Mouse (Mus musculus): Measurements from ENCODE around the gene Sept4.

The Sept4 gene

DNA sequence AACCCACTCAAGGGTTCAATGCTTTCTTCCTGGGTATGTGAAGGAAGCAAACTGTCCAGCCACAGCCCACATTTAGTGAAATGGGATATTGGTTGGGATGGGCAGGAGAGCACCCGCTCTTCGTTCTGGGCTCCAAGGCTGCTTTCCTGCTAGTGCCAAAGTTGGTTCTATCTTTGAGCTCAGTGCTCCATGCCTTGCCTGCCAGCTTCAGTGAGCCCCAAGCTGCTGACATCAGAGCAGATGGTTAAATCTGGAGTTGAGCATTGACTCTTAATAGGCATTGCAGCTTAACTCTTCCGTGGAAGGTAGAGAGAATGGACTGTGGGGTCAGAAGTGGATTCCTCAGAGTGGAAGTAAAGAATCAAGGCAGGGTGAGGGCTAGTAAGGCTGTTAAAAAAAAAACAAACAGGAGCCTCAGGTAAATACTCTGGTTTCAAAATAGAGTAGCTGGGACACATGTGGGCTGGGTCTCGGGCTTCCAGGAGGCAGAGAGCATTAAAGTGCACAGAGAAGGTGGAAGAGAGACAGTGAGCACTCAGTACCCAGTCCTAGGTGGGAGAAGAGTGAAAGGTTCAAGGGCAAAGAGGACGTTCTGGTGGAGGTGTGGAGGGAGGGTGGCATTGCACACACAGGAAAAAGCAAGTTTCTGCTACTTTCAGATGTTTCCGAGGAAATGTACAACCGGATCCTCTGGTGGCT is at the start of gene Sept4:
Sept4 (plus strand) TSS at position 649 of the 699 bp plus-strand sequence.
- Histone ChIP-seq H3K36me3 (ENCODE audit: control insufficient read depth, insufficient read depth, low read length, poor library complexity, severe bottlenecking) (no peaks in the 10 kb centered on the region), H3K27me3 (ENCODE audit: control insufficient read depth, insufficient read depth, low read length, poor library complexity, severe bottlenecking) (no peaks in the 10 kb centered on the region)
- DNase-seq (ENCODE audit: low read depth, low spot score) = no peak

DNA sequence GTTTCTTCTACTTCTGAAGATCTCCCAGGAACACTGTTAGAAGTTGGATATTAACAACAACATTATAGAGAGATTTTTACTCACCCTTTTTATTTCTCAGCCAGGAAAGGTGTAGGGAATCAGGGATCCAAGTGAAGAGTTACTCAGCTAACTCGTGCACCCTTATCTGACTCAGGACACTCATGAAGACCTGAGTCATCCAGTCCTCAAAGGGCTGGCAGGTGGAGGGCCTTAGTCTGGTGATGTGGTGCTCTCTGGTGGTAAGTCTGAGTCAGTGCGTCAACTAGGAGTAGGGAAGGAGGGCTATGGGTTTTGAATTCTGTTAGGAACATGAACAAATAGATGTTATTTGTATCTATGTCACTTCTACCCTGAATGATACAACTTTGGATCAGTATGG is 49.4 kb upstream of the Sept4 start:
- no peaks in the 10 kb centered on the region for H3K27me3 ChIP-seq (ENCODE audit: control insufficient read depth, insufficient read depth, low read length, poor library complexity, severe bottlenecking)
- DNase-seq (ENCODE audit: low read depth, low spot score) = peak; percentile 64
- no peaks in the 10 kb centered on the region for H3K36me3 ChIP-seq (ENCODE audit: control insufficient read depth, insufficient read depth, low read length, poor library complexity, severe bottlenecking)

DNA sequence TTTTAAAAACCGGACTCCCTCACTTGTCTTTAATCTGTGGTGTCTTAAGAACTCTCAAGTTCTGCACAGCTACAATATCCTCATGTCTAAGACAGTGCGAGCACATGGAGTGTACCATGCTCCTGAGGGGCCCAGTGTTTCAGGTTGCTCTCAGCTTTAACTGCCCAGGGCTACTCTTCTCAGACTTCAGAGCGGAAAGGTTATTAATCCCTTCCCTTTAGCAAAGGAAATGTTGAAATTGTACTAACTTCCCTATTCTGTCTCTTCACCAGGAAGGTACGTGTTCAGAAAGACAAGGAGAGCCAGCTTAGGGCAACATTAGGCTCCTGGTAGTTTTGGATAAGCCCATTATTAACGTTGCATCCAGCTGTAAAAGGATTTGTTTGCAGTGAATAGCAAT is 45.2 kb upstream of the Sept4 start:
- Histone ChIP-seq H3K36me3 (ENCODE audit: control insufficient read depth, insufficient read depth, low read length, poor library complexity, severe bottlenecking) (no peaks in the 10 kb centered on the region), H3K27me3 (ENCODE audit: control insufficient read depth, insufficient read depth, low read length, poor library complexity, severe bottlenecking) (no peaks in the 10 kb centered on the region)
- no peak for DNase-seq (ENCODE audit: low read depth, low spot score)

DNA sequence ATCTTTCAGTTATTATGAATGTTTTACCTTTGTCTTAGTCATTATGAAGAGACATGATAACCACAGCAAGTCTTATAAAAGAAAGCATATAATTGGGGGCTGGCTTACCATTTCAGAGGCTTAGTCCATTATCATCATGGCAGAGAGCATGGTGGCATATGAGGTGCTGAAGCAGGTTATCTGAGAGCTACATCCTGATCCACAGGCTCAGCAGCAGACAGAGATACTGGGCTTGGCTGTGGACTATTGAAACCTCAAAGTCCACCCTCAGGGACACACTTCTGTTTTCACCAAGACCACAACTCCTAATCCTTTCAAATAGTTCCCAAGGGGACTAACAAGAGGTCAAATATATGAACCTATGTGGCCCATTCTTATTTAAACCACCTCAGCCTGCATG is 44.7 kb upstream of the Sept4 start:
- H3K27me3 ChIP-seq (ENCODE audit: control insufficient read depth, insufficient read depth, low read length, poor library complexity, severe bottlenecking) = no peaks in the 10 kb centered on the region
- no peak for DNase-seq (ENCODE audit: low read depth, low spot score)

DNA sequence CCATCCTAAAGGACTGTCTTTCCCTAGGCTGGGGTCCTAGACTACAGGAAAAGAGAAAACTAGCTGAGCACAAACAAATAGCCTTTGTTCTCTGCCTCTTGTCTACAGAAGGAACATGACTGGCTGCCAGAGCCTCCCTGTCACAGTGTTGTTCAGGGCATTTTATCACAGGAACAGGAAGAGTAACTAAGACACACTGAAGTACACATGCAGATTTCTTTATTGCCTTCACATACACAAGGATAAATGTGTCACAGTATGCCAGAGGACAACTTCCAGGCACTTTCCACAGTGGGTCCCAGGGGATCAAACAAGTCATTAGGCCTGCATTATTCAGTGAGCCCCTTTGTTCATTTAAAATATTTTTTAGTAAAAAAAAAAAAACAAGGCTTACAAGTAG is 43.9 kb upstream of the Sept4 start:
- no peaks in the 10 kb centered on the region for H3K27me3 ChIP-seq (ENCODE audit: control insufficient read depth, insufficient read depth, low read length, poor library complexity, severe bottlenecking)
- no peak for DNase-seq (ENCODE audit: low read depth, low spot score)
- H3K36me3 ChIP-seq (ENCODE audit: control insufficient read depth, insufficient read depth, low read length, poor library complexity, severe bottlenecking) = no peaks in the 10 kb centered on the region

More for the DNA sequence above, 44.7 kb upstream of the Sept4 start:
- no peaks in the 10 kb centered on the region for H3K36me3 ChIP-seq (ENCODE audit: control insufficient read depth, insufficient read depth, low read length, poor library complexity, severe bottlenecking)

DNA sequence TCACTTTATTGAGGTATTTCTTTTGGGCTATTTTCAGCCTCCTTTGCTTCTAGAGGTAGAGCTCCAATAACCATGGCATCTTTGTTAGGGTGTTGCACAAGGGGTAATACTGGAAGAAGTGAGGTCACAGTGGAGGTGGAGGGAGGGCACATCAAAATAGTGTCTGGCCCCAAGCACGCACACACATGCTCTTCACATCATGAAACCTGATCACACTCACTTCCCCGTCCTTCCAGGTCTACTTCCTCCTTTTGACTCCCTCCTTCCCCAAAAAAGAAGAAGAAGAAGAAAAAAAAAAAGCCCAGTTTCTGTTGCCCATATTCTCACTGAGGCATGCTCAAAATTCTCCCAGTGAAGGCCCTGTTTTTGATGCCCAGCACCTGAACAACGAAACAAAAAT is 41.3 kb upstream of the Sept4 start:
- peak; percentile 35 for DNase-seq (ENCODE audit: low read depth, low spot score)
- H3K27me3 ChIP-seq (ENCODE audit: control insufficient read depth, insufficient read depth, low read length, poor library complexity, severe bottlenecking) = no peaks in the 10 kb centered on the region
- no peaks in the 10 kb centered on the region for H3K36me3 ChIP-seq (ENCODE audit: control insufficient read depth, insufficient read depth, low read length, poor library complexity, severe bottlenecking)

DNA sequence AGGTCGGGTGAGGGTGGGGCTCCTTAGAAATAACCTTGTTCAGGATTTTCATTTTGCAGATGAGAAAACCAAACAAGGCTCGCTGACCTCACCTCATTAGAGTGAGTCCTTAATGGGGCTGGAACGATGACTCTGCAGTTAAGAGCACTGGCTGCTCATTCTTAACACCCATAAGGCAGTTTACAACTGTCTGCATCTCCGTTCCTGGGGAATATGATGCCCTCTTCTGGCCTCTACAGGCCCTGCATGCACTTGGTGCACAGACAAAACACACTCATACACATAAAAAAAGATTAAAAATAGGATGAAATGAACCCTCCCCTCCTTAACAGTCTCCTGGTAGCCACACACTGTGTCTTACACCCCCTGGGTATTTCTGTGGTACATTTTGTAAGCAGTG is 40.7 kb upstream of the Sept4 start:
- DNase-seq (ENCODE audit: low read depth, low spot score) = peak; percentile 15
- H3K36me3 ChIP-seq (ENCODE audit: control insufficient read depth, insufficient read depth, low read length, poor library complexity, severe bottlenecking) = no peaks in the 10 kb centered on the region
- H3K27me3 ChIP-seq (ENCODE audit: control insufficient read depth, insufficient read depth, low read length, poor library complexity, severe bottlenecking) = no peaks in the 10 kb centered on the region

DNA sequence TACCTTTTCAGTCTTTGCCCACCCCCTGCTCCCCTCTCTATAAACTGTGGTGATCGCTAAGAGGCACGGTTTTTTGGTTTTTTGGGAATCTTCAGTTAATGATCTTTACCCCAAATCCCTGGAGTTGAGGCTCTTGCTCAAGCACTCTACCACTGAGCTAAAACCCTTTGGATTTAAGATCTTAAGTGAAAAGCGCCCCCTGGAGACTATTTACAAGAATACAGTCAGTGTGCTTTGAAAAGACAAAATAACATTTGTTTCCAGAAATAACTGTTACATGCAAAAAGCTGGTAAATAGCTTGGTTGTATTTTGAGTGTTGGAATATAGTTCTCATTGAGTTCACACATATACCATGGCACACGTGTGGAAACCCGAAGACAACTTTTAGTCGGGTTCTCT is 37.0 kb upstream of the Sept4 start:
- peak; percentile 32 for DNase-seq (ENCODE audit: low read depth, low spot score)
- no peaks in the 10 kb centered on the region for H3K27me3 ChIP-seq (ENCODE audit: control insufficient read depth, insufficient read depth, low read length, poor library complexity, severe bottlenecking)
- no peaks in the 10 kb centered on the region for H3K36me3 ChIP-seq (ENCODE audit: control insufficient read depth, insufficient read depth, low read length, poor library complexity, severe bottlenecking)

DNA sequence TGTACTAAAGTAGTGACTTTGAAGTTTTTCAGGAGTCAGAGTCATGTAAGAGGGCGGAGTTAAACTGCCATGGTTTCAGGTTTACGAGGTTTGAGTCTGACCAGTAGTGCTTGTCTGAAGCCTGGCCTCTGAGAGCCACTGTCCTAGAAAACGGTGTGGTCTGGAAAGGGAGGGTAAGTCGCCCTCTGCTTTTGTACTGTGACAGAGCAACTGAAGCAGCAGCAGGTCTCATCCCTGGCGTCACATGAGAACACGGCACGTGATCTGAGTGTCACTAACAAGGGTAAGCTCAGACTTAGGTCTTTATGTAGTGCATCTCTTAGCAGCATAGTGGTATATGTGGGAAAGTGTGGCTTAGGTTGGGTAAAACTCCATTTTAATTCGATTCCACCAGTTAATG is 26.4 kb upstream of the Sept4 start:
- Histone ChIP-seq H3K27me3 (ENCODE audit: control insufficient read depth, insufficient read depth, low read length, poor library complexity, severe bottlenecking) (no peaks in the 10 kb centered on the region), H3K36me3 (ENCODE audit: control insufficient read depth, insufficient read depth, low read length, poor library complexity, severe bottlenecking) (no peaks in the 10 kb centered on the region)
- no peak for DNase-seq (ENCODE audit: low read depth, low spot score)

DNA sequence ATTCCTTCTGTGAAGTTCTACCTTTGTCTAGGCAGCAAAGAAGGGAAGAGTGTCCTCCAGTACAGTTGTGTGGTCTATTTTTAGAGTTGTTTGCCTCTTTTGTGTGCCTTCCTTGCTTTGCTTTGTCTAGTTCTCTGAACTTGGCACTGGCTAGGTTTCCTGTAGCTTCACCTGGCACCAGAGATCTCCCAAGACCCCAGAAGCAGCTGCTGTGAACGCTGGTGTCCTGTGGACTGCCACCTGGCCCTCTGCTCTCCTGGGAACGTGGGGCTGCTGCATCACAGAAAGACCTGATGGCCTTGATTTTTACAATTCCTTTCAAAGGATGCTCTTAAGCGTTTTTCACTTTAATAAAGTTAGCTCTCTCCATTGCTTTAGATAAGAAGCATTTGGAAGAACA is 25.8 kb upstream of the Sept4 start:
- no peaks in the 10 kb centered on the region for H3K36me3 ChIP-seq (ENCODE audit: control insufficient read depth, insufficient read depth, low read length, poor library complexity, severe bottlenecking)
- no peaks in the 10 kb centered on the region for H3K27me3 ChIP-seq (ENCODE audit: control insufficient read depth, insufficient read depth, low read length, poor library complexity, severe bottlenecking)
- DNase-seq (ENCODE audit: low read depth, low spot score) = no peak

DNA sequence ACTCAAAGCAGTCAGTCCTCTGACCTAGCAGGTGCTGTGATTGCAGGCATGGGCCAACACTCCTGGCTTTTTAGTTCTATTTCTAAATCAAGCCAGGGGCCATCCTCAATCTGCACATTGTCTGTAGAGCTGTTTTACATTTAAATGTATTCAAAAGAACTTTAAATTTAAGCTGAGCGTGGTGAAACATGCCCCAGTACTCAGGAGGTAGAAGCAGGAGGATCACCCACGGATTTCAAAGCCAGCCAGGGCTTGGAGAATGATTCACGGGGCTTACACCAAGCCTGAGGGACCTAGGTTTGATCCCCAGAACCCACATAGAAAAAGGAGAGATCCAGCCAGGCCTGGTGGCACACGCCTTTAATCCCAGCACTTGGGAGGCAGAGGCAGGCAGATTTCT is 15.4 kb upstream of the Sept4 start:
- no peaks in the 10 kb centered on the region for H3K27me3 ChIP-seq (ENCODE audit: control insufficient read depth, insufficient read depth, low read length, poor library complexity, severe bottlenecking)
- DNase-seq (ENCODE audit: low read depth, low spot score) = no peak
- no peaks in the 10 kb centered on the region for H3K36me3 ChIP-seq (ENCODE audit: control insufficient read depth, insufficient read depth, low read length, poor library complexity, severe bottlenecking)

DNA sequence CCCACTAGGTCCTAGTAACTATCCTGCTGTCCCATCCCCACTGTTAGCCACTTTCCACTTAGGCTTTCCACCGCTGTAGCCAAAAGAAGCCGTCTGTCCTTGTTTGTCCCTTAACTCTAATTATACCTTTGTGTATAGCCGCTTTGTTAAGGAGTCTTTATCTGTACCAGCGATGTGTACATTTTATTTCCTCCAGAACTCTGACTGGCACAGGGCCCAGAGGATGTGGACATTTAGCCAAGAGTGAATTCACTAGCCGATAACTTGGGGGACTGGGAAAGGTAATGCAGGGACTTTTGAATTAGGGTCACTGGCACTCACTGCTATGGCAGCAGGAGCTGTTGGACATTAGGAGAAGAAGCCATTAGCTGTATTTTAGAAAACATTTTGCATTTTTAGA is 14.3 kb upstream of the Sept4 start:
- no peak for DNase-seq (ENCODE audit: low read depth, low spot score)
- Histone ChIP-seq H3K27me3 (ENCODE audit: control insufficient read depth, insufficient read depth, low read length, poor library complexity, severe bottlenecking) (no peaks in the 10 kb centered on the region), H3K36me3 (ENCODE audit: control insufficient read depth, insufficient read depth, low read length, poor library complexity, severe bottlenecking) (no peaks in the 10 kb centered on the region)

DNA sequence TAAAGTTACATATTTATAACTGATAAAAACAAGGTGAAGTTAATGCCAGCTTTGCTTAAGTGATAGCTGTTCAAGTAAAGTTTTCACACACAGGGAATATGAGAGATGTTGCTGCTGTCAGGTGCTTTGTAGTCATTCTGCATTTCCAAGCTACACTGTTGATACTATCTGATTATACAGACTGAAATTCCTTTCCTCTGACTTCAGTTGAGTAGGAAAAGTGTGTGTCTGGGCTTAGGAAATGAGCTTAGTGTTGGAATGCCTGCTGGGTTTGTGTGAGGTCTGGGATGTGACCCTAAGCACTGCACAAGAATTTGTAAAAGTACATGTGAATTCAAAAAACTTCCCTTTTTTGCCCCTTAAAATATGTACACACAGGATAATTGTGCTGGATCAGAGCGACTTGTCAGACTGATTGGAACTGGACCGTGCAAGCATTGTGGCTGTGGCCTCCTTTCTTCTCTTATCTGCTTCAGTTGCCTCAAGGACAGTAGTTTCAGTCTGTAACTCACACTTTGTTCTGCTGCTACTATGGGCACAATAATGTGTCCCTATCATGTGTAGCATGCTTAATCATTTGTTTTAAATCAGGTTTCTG is 13.5 kb upstream of the Sept4 start:
- Histone ChIP-seq H3K27me3 (ENCODE audit: control insufficient read depth, insufficient read depth, low read length, poor library complexity, severe bottlenecking) (no peaks in the 10 kb centered on the region), H3K36me3 (ENCODE audit: control insufficient read depth, insufficient read depth, low read length, poor library complexity, severe bottlenecking) (no peaks in the 10 kb centered on the region)
- no peak for DNase-seq (ENCODE audit: low read depth, low spot score)

DNA sequence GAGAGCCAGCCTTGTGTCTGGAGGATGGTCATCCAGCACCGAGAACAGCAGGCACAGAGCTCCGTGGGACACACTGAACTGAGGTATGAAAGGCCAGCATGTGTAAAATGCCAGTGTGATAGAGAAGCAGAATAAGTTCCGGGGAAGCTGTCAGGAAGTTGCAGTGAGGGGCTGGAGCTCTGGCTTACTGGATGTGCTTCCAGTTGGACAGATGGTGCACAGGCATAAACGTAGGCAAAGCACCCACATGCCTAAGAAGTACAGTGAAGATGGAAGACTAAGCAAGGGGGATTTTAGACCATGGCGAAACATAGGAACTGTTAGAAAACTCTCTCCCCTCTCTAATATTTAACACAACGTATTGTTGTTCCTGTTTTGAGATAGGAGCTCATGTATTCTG is 7.5 kb upstream of the Sept4 start:
- Histone ChIP-seq H3K27me3 (ENCODE audit: control insufficient read depth, insufficient read depth, low read length, poor library complexity, severe bottlenecking) (no peaks in the 10 kb centered on the region), H3K36me3 (ENCODE audit: control insufficient read depth, insufficient read depth, low read length, poor library complexity, severe bottlenecking) (no peaks in the 10 kb centered on the region)
- DNase-seq (ENCODE audit: low read depth, low spot score) = no peak

DNA sequence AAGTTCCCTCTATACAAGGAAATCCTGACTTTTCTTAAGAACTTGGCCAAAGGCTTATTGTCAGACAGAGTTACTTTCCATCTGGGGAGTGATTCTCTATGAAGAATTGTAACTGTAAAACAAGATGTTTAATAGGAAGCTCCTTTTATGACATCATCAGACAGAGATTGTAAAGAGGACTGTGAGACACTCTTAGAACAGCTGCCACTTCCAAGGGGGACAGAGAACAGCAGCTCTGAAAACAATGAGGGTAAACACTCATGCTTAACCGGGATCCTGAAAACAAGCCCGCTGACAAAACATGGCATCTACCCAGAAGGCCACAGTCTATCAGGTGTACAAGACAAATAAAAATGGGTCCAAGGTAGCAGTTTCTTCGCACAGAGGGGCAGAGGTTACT is 2.2 kb upstream of the Sept4 start, which contains the start of gene Gm11492:
Gm11492 (plus strand) TSS at position 153 of the 400 bp plus-strand sequence.
- no peaks in the 10 kb centered on the region for H3K36me3 ChIP-seq (ENCODE audit: control insufficient read depth, insufficient read depth, low read length, poor library complexity, severe bottlenecking)
- no peaks in the 10 kb centered on the region for H3K27me3 ChIP-seq (ENCODE audit: control insufficient read depth, insufficient read depth, low read length, poor library complexity, severe bottlenecking)
- DNase-seq (ENCODE audit: low read depth, low spot score) = no peak

DNA sequence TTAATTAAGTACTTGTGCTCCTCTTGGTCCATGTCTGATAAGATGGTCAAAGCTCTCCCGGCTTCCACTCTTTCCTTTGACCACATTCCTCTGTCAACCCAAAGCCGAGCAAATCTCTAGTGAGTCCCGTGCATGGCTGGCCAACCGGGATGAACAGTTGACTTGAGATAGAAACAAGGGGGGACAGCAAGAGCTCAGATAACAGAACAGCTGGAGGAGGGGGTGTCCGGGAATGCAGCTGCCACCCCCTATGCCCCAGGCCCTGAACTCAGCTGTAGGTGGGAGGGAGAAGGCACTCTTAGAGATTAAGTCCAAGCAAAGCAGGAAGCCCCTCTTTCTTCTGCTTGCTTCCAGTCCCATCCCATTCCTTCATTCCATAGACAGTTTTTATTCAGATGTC is 2.0 kb downstream of the Sept4 start:
- H3K36me3 ChIP-seq (ENCODE audit: control insufficient read depth, insufficient read depth, low read length, poor library complexity, severe bottlenecking) = no peaks in the 10 kb centered on the region
- no peak for DNase-seq (ENCODE audit: low read depth, low spot score)
- H3K27me3 ChIP-seq (ENCODE audit: control insufficient read depth, insufficient read depth, low read length, poor library complexity, severe bottlenecking) = no peaks in the 10 kb centered on the region

Measured in splenic B cell, adult 2 months (primary cell).